Mouse (Mus musculus) forebrain, embryonic 14.5 days (tissue): Measurements from ENCODE around the gene Sh2b3. TPM values are rescaled to one million over a fixed set of nuclear protein-coding genes. Genes with fewer than 3 reads are reported as not detected.
A peak's percentile ranks its signal among the peaks of the same experiment; 100 is the strongest.

Source experiments
- ATAC-seq: fragments of 200-750 bp; cut with Nextera tagmentation; 2 replicates; pipeline ENCODE4 v1.8.0; 2017; ENCODE audit warnings: mild to moderate bottlenecking, moderate library complexity
- DNase-seq: peaks from one replicate; pipeline ENCODE4 v3.0.0-alpha.2; 2015; ENCODE audit warnings: low spot score
- H3K27ac ChIP-seq: fragments of 300-500 bp; sonication (generic); 2 replicates; pipeline ENCODE4 v1.5.1; 2014; ENCODE audit warnings: low read depth, mild to moderate bottlenecking, control low read depth, low read length, moderate library complexity
- H3K27me3 ChIP-seq: fragments of 300-500 bp; sonication (generic); replicated peaks from 2 replicates; pipeline ENCODE4 v1.6.1; 2014; ENCODE audit warnings: low read length, control low read depth, mixed read lengths; ENCODE audit not compliant: control insufficient read depth, insufficient read depth
- H3K36me3 ChIP-seq: fragments of 300-500 bp; sonication (generic); 2 replicates; pipeline ENCODE4 v1.6.1; 2014; ENCODE audit warnings: low read length, control low read depth; ENCODE audit not compliant: control insufficient read depth, insufficient read depth
- H3K4me1 ChIP-seq: fragments of 300-500 bp; sonication (generic); 2 replicates; pipeline ENCODE4 v1.6.1; 2014; ENCODE audit warnings: antibody characterized with exemption, low read length, control low read depth; ENCODE audit not compliant: control insufficient read depth, insufficient read depth
- H3K4me2 ChIP-seq: fragments of 300-500 bp; sonication (generic); 2 replicates; pipeline ENCODE4 v1.6.1; 2014; ENCODE audit warnings: mild to moderate bottlenecking, control low read depth, low read length
- H3K4me3 ChIP-seq: fragments of 300-500 bp; sonication (generic); 2 replicates; pipeline ENCODE4 v1.5.1; 2014; ENCODE audit warnings: low read depth, low read length, control low read depth
- H3K9ac ChIP-seq: fragments of 300-500 bp; sonication (generic); 2 replicates; pipeline ENCODE4 v1.6.1; 2014; ENCODE audit warnings: mild to moderate bottlenecking, low read length, control low read depth, moderate library complexity
- H3K9me3 ChIP-seq: fragments of 300-500 bp; sonication (generic); replicated peaks from 2 replicates; pipeline ENCODE4 v1.6.1; 2016; ENCODE audit warnings: low read length, control low read depth, mixed read lengths; ENCODE audit not compliant: control insufficient read depth
- WGBS: fragments of 180-500 bp; shearing (Covaris S2); extraction: QIAGEN DNeasy Blood & Tissue Kit; methylation state at CpG from one replicate; pipeline ENCODE4 v1.1.7; 2014; 5-methylcytosine and 5-hydroxymethylcytosine counted together
- polyA plus RNA-seq: library from polyadenylated mRNA; unstranded; fragments of >200 nt; fragmentation: Nextera tagmentation; extraction: Ambion mirVana; gene quantifications from 2 replicates; pipeline ENCODE4 v1.2.1, GENCODE M21; 2014

The Sh2b3 gene
- polyA plus RNA-seq, 1 experiment from 2014 or later: 4.4 TPM

DNA sequence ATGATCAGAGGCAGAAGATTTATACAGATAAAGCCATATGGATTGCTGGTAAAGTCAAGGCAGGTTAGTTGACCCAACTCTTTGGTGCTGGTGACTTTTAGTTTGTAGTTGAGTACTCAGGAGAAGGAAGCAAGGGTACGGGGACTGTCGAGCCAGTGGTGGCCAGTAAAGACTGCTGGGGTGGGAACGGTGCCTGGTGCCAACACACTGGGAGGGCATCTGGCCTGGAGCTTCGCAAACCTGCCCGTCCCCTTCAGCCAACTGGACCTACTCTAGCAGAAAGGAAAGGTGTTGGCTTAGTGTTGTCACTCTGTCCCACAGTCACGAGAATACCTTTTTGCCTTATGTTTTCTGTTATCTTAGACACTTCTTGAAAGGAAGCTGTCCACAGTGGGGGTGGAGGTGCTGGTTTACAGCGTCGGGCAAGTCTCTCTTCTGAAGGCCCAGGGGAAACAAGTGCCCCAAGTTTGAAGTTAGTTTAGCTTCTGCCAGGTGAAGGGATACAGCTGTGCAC is 21.5 kb downstream of the Sh2b3 start:
- H3K4me1 ChIP-seq: no peaks in the 10 kb centered on the region
- no peak overlapping the region for H3K9ac ChIP-seq
- no peak overlapping the region for H3K27ac ChIP-seq
- H3K27me3 ChIP-seq: no peaks in the 10 kb centered on the region
- no peak overlapping the region for H3K4me3 ChIP-seq
- ATAC-seq (no peak), DNase-seq (no peak)
- H3K36me3 ChIP-seq: peaks cover 91% of the 10 kb centered on the region
- 97% methylated on average over 8 of the region's 8 CpGs for WGBS
- H3K4me2 ChIP-seq: no peak overlapping the region
- H3K9me3 ChIP-seq: no peaks in the 10 kb centered on the region

DNA sequence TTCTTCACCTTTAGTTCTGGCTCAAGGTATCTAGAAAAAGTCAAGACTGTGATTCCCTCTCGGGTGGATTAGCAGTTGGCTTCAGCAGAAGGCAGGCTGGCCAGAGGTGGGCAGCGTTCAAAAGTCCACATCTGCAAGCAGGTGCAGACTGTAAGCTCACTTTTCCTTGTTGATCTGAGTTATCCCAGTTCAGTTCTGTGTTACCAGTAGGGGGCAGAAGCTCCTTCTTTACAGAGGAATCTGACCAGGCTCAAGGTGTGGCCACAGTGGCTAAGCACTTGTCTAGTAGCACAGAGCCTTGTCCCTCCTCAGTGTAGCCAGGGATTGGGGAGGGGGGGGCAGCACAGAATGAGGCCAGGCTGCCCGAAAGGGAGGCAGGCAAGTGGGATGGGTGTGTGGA is 22.4 kb downstream of the Sh2b3 start:
- no peak overlapping the region for H3K9ac ChIP-seq
- H3K4me2 ChIP-seq: no peak overlapping the region
- DNase-seq (peak; percentile 72), ATAC-seq (no peak)
- no peaks in the 10 kb centered on the region for H3K27me3 ChIP-seq
- no peaks in the 10 kb centered on the region for H3K4me1 ChIP-seq
- no peak overlapping the region for H3K4me3 ChIP-seq
- WGBS: 65% methylated on average over 3 of the region's 3 CpGs
- H3K9me3 ChIP-seq: no peaks in the 10 kb centered on the region
- H3K36me3 ChIP-seq: peaks cover 99% of the 10 kb centered on the region
- no peak overlapping the region for H3K27ac ChIP-seq

DNA sequence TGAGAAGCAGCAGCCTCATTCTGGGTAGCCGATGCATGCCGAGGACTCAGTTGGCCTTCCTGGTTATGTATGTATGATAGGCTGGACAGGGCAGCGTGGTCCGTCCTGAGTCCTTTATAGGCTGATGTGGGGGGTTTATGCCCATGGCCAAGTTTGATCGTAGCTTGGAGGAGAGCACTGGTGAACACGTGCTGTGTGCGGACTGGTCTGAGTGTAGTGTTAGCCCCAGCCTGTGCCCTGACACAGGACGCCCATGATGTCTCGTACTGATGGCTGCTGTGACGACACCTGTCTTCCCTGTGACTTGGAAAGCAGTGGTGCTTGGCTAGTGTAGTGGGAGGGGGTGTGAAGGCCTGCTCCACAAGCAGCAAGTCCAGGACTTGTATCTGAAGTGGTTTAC is 23.7 kb downstream of the Sh2b3 start:
- Histone ChIP-seq H3K9me3 (no peaks in the 10 kb centered on the region), H3K9ac (no peak overlapping the region), H3K27ac (no peak overlapping the region), H3K27me3 (no peaks in the 10 kb centered on the region), H3K4me2 (no peak overlapping the region), H3K36me3 (peaks cover 92% of the 10 kb centered on the region), H3K4me3 (no peak overlapping the region), H3K4me1 (no peaks in the 10 kb centered on the region)
- 94% methylated on average over 10 of the region's 10 CpGs for WGBS
- DNase-seq: no peak
- ATAC-seq: no peak

DNA sequence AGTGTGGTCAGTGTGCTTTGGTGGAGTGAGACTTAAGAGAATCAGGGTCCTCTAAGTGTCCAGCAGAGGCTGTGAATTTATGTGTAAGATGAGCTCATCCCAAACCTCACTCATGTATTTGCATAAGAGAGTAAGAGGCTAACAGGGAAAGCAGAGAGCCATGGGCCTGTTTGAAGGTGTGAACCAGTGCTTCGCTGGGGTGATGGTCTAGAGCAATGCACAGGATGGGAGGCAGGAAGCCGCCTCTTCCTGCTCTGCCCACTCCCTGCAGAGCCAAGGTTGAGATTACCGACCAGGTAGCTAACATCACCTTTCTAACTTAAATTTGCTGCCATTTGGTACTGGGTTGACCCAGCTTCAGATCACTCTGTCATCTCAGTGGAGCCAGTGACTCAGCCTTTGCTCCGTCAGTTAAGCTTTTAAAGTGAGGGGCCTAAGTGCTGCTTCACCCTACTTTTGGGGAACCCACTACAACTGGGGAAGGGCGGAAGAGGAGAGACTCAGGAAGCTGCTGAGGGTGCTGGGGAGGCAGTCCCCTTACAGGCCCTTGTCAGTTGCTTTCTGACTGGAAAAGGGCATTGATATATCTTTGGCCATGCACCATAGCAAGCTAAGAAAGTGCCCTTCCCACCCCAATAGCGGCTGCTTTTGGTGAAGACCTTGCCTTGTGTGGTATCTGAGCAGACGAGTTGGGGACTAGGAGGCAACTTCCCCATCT is 24.8 kb downstream of the Sh2b3 start:
- WGBS: 88% methylated on average over 7 of the region's 7 CpGs
- H3K9ac ChIP-seq: no peak overlapping the region
- ATAC-seq (no peak), DNase-seq (no peak)
- H3K4me2 ChIP-seq: no peak overlapping the region
- no peaks in the 10 kb centered on the region for H3K9me3 ChIP-seq
- no peaks in the 10 kb centered on the region for H3K4me1 ChIP-seq
- no peaks in the 10 kb centered on the region for H3K27me3 ChIP-seq
- H3K27ac ChIP-seq: no peak overlapping the region
- H3K36me3 ChIP-seq: peaks cover 85% of the 10 kb centered on the region
- H3K4me3 ChIP-seq: no peak overlapping the region

DNA sequence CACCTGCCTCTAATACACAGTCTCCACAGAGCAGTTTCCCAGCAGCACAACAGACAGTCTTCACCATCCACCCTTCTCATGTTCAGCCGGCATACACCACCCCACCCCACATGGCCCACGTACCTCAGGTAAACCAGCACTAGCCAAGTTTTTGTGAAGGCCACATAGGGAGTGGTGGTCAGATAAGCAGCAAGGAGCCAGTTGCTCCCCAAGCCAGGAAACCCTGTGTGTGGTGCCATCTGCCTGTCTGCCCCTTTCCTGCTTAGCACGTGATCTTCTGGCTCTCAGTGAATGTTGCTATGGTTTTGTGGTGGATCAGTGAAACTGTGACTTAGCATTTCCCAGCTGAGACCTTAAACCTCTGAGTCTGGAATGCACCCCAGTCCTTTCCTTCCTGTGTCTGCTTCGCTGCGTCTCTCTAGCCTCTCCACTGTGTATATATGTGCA is 25.9 kb downstream of the Sh2b3 start:
- DNase-seq (no peak), ATAC-seq (no peak)
- no peaks in the 10 kb centered on the region for H3K27me3 ChIP-seq
- no peak overlapping the region for H3K4me2 ChIP-seq
- 94% methylated on average over 5 of the region's 5 CpGs for WGBS
- H3K4me3 ChIP-seq: no peak overlapping the region
- no peaks in the 10 kb centered on the region for H3K4me1 ChIP-seq
- H3K9ac ChIP-seq: no peak overlapping the region
- H3K9me3 ChIP-seq: no peaks in the 10 kb centered on the region
- peaks cover 73% of the 10 kb centered on the region for H3K36me3 ChIP-seq
- no peak overlapping the region for H3K27ac ChIP-seq

DNA sequence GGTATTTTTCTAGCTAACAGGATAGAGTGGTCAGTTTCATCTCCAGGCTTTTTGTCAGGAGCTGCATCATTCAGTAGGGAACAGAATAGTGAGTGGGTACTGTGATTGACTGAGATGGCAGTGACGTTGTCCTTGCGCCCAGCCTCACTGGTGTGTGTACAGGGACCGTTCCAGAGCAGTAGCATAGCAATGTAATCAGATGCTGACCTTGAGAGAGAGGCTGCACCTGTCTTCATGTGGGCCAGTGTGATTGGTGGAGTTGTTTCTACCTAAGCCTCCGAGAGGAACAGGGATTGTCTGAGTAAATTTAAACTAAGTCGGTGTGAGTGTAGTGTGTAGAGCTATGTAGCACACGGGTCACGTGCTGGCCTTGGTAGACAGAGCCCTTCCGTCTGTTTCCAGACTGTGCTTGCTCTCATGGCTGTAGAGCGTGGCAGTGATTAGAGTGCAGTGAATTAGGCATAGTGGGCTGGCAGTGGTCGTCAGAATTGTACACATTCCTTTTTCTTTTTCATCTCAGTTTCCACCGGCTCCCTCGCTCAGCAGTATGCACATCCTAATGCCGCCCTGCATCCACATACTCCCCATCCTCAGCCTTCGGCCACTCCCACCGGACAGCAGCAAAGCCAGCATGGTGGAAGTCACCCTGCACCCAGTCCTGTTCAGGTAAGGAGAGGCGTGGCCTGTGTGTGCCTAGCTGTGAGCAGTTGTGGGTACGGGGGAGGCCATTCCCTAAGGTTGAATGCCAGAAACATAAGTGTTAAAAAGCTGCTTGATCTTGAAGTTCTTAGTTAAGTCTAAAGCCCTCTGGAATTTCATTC is 26.9 kb downstream of the Sh2b3 start:
- DNase-seq (no peak), ATAC-seq (no peak)
- H3K27me3 ChIP-seq: no peaks in the 10 kb centered on the region
- H3K9me3 ChIP-seq: no peaks in the 10 kb centered on the region
- H3K4me3 ChIP-seq: no peak overlapping the region
- H3K27ac ChIP-seq: no peak overlapping the region
- 91% methylated on average over 17 of the region's 17 CpGs for WGBS
- no peaks in the 10 kb centered on the region for H3K4me1 ChIP-seq
- no peak overlapping the region for H3K4me2 ChIP-seq
- no peak overlapping the region for H3K9ac ChIP-seq
- peaks cover 64% of the 10 kb centered on the region for H3K36me3 ChIP-seq

DNA sequence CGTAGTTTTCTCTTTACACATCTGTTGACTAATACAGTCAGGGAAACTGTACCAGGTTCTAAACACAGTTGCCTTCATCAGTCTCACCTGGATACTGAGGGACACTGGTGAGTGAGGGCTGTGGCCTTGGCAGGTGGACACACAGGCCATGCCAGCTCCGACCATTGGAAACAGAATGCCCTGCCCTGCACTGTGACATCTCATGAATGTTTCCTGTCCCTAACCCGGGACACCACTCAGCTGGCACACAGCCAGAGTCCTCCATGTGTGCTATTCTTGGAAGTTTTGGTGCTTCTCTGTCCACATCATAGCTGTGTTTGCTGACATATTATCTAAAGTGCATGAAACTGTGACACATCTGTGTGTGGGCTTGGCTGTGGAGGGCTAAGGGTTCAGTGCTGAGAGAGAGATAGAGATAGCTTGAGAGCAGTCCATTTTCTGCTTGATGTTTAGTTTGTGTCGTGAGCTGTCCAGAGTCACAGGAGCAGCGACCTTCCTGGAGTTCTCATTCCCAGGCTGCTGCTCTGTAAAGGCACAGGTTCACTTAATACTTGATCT is 27.7 kb downstream of the Sh2b3 start:
- no peak overlapping the region for H3K27ac ChIP-seq
- no peak overlapping the region for H3K4me2 ChIP-seq
- no peaks in the 10 kb centered on the region for H3K9me3 ChIP-seq
- 76% methylated on average over 5 of the region's 5 CpGs for WGBS
- H3K4me3 ChIP-seq: no peak overlapping the region
- peaks cover 62% of the 10 kb centered on the region for H3K36me3 ChIP-seq
- ATAC-seq: no peak
- DNase-seq: no peak
- H3K27me3 ChIP-seq: no peaks in the 10 kb centered on the region
- no peak overlapping the region for H3K9ac ChIP-seq
- H3K4me1 ChIP-seq: 0 out of 2 replicates have a peak, but pooled peaks cover 2% of the 10 kb centered on the region

DNA sequence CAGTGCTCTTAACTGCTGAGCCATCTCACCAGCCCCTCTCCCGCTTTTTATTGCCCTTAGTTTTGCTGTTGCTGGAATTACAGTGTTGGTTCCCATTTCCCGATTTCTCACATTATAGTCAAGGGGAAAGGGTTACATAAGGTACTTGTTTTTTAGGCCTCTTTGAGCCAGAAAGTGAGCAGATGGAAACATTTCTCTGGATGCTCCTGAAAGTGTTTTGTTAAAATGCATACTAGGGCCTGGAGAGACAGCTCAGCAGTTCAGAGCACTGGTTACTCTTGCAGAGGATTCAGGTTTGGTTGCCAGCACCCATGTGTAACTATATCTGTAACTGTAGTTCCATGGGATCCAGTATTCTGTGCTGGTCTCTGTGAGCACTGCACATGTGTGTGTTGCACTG is 29.2 kb downstream of the Sh2b3 start:
- H3K27me3 ChIP-seq: no peaks in the 10 kb centered on the region
- DNase-seq (no peak), ATAC-seq (no peak)
- H3K4me1 ChIP-seq: 0 out of 2 replicates have a peak, but pooled peaks cover 2% of the 10 kb centered on the region
- H3K27ac ChIP-seq: no peak overlapping the region
- no peak overlapping the region for H3K4me2 ChIP-seq
- H3K9ac ChIP-seq: no peak overlapping the region
- whole genome bisulfite sequencing: 87% methylated on average over 2 of the region's 2 CpGs
- no peaks in the 10 kb centered on the region for H3K9me3 ChIP-seq
- H3K36me3 ChIP-seq: peaks cover 62% of the 10 kb centered on the region
- H3K4me3 ChIP-seq: no peak overlapping the region
